Mouse (Mus musculus) spleen, adult 2 months (tissue): ENCODE measurements around the gene Runx2.

Experiments used
- CTCF ChIP-seq: fragments of 200-500 bp; IDR thresholded peaks from 2 replicates; pipeline ENCODE4 v1.5.1; 2011; ENCODE audit warnings: mild to moderate bottlenecking, inconsistent platforms; ENCODE audit not compliant: insufficient read depth, insufficient read length, insufficient replicate concordance; ENCODE audit errors: extremely low read depth
- POLR2A ChIP-seq: fragments of 200-500 bp; IDR thresholded peaks from 2 replicates; pipeline ENCODE4 v1.6.1; 2011; ENCODE audit warnings: low read depth, low read length, inconsistent platforms

DNA sequence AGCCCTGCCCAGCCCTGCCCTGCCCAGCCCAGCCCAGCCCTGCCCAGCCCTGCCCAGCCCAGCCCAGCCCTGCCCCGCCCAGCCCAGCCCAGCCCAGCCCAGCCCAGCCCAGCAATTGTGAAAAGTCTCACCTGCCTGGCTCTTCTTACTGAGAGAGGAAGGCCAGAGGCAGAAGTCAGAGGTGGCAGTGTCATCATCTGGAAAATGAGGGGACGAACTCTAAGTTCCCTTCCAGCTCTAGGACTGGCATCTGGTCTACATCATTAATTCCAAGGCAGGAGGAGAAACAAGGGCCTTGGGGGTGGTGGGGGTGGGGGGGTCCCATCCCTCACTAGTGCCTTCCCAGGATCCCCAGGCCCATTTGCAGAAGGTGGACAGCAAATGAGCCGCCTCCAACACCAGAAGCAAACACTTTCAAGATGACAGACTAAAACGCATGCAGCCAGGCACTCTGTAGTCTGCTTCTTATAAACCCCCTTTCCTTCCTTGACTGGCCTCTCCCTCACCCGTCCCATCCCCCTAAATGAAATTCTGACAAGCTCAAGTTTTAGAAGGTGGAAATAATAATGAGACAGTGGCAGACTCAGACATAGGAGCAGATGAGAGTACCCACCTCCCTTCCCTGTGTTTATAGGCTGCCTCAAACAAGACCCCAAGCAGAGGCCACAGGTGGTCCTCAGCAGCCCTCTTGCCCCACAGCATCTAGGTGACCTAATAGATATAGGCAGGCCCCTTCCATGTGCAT, 204.5 kb downstream of the Runx2 start:
- TF ChIP-seq CTCF = no peak
- TF ChIP-seq POLR2A = no peak
